Mouse (Mus musculus): ENCODE data around the gene Bmper. TPM values are rescaled to one million over a fixed set of nuclear protein-coding genes. Genes with fewer than 3 reads are reported as not detected.

Bmper gene
- polyA plus RNA-seq, 1 experiment = not detected

- H3K27ac ChIP-seq (ENCODE audit: insufficient read depth, low read depth, low read length) = no peak overlapping the region
- TF ChIP-seq POLR2A (IDR thresholded peaks at IDR 0.05; ENCODE audit: insufficient read depth, low read depth, low read length) = no peak
- no peak for TF ChIP-seq CTCF (IDR thresholded peaks at IDR 0.05; ENCODE audit: insufficient read depth, low read depth, low read length)
- 89% methylated on average over 7 of the region's 7 CpGs for WGBS
- H3K4me1 ChIP-seq (ENCODE audit: control insufficient read depth, insufficient read depth, low read length) = no peaks in the 10 kb centered on the region
- no peak overlapping the region for H3K4me3 ChIP-seq (ENCODE audit: insufficient read depth, low read depth, low read length)
These were observed 140.7 kb downstream of the Bmper start for GRCm38 (mm10) chr9:23363540-23363939.

- whole genome bisulfite sequencing = 89% methylated on average over 2 of the region's 2 CpGs
- Histone ChIP-seq H3K27ac (ENCODE audit: insufficient read depth, low read depth, low read length) (no peak overlapping the region), H3K4me3 (ENCODE audit: insufficient read depth, low read depth, low read length) (no peak overlapping the region), H3K4me1 (ENCODE audit: control insufficient read depth, insufficient read depth, low read length) (no peaks in the 10 kb centered on the region)
- TF ChIP-seq POLR2A (IDR thresholded peaks at IDR 0.05; ENCODE audit: insufficient read depth, low read depth, low read length) (no peak), CTCF (IDR thresholded peaks at IDR 0.05; ENCODE audit: insufficient read depth, low read depth, low read length) (no peak)
These were observed 141.2 kb downstream of the Bmper start for GRCm38 (mm10) chr9:23364047-23364446.

GRCm38 (mm10) chr9:23368124-23368523 lies 145.2 kb downstream of the Bmper start:
- Histone ChIP-seq H3K4me3 (ENCODE audit: insufficient read depth, low read depth, low read length) (no peak overlapping the region), H3K4me1 (ENCODE audit: control insufficient read depth, insufficient read depth, low read length) (no peaks in the 10 kb centered on the region), H3K27ac (ENCODE audit: insufficient read depth, low read depth, low read length) (no peak overlapping the region)
- TF ChIP-seq CTCF (IDR thresholded peaks at IDR 0.05; ENCODE audit: insufficient read depth, low read depth, low read length) (no peak), POLR2A (IDR thresholded peaks at IDR 0.05; ENCODE audit: insufficient read depth, low read depth, low read length) (no peak)

- Histone ChIP-seq H3K4me3 (ENCODE audit: insufficient read depth, low read depth, low read length) (no peak overlapping the region), H3K27ac (ENCODE audit: insufficient read depth, low read depth, low read length) (no peak overlapping the region), H3K4me1 (ENCODE audit: control insufficient read depth, insufficient read depth, low read length) (peaks cover 4% of the 10 kb centered on the region)
- TF ChIP-seq CTCF (IDR thresholded peaks at IDR 0.05; ENCODE audit: insufficient read depth, low read depth, low read length) = no peak
- TF ChIP-seq POLR2A (IDR thresholded peaks at IDR 0.05; ENCODE audit: insufficient read depth, low read depth, low read length) = no peak
- 68% methylated on average over 4 of the region's 4 CpGs for WGBS
These were observed 152.0 kb downstream of the Bmper start for GRCm38 (mm10) chr9:23374789-23375460.

GRCm38 (mm10) chr9:23377831-23378730 lies 155.2 kb downstream of the Bmper start:
- Histone ChIP-seq H3K4me3 (ENCODE audit: insufficient read depth, low read depth, low read length) (no peak overlapping the region), H3K4me1 (ENCODE audit: control insufficient read depth, insufficient read depth, low read length) (peaks cover 4% of the 10 kb centered on the region), H3K27ac (ENCODE audit: insufficient read depth, low read depth, low read length) (no peak overlapping the region)
- no peak for TF ChIP-seq POLR2A (IDR thresholded peaks at IDR 0.05; ENCODE audit: insufficient read depth, low read depth, low read length)
- TF ChIP-seq CTCF (IDR thresholded peaks at IDR 0.05; ENCODE audit: insufficient read depth, low read depth, low read length) = no peak
- 35% methylated on average over 5 of the region's 5 CpGs for WGBS

GRCm38 (mm10) chr9:23378731-23379170 lies 155.9 kb downstream of the Bmper start:
- no peak overlapping the region for H3K27ac ChIP-seq (ENCODE audit: insufficient read depth, low read depth, low read length)
- TF ChIP-seq POLR2A (IDR thresholded peaks at IDR 0.05; ENCODE audit: insufficient read depth, low read depth, low read length) (no peak), CTCF (IDR thresholded peaks at IDR 0.05; ENCODE audit: insufficient read depth, low read depth, low read length) (no peak)
- 37% methylated on average over 6 of the region's 6 CpGs for WGBS
- no peak overlapping the region for H3K4me3 ChIP-seq (ENCODE audit: insufficient read depth, low read depth, low read length)
- peaks cover 7% of the 10 kb centered on the region for H3K4me1 ChIP-seq (ENCODE audit: control insufficient read depth, insufficient read depth, low read length)

- 54% methylated on average over 5 of the region's 5 CpGs for WGBS
- Histone ChIP-seq H3K27ac (ENCODE audit: insufficient read depth, low read depth, low read length) (no peak overlapping the region), H3K4me3 (ENCODE audit: insufficient read depth, low read depth, low read length) (no peak overlapping the region), H3K4me1 (ENCODE audit: control insufficient read depth, insufficient read depth, low read length) (peaks cover 7% of the 10 kb centered on the region)
- no peak for TF ChIP-seq CTCF (IDR thresholded peaks at IDR 0.05; ENCODE audit: insufficient read depth, low read depth, low read length)
- TF ChIP-seq POLR2A (IDR thresholded peaks at IDR 0.05; ENCODE audit: insufficient read depth, low read depth, low read length) = no peak
These were observed 157.4 kb downstream of the Bmper start for GRCm38 (mm10) chr9:23380171-23380835.

- Histone ChIP-seq H3K4me1 (ENCODE audit: control insufficient read depth, insufficient read depth, low read length) (peaks cover 7% of the 10 kb centered on the region), H3K27ac (ENCODE audit: insufficient read depth, low read depth, low read length) (no peak overlapping the region), H3K4me3 (ENCODE audit: insufficient read depth, low read depth, low read length) (no peak overlapping the region)
- TF ChIP-seq POLR2A (IDR thresholded peaks at IDR 0.05; ENCODE audit: insufficient read depth, low read depth, low read length) = no peak
- no peak for TF ChIP-seq CTCF (IDR thresholded peaks at IDR 0.05; ENCODE audit: insufficient read depth, low read depth, low read length)
- 85% methylated on average over 8 of the region's 8 CpGs for WGBS
These were observed 160.4 kb downstream of the Bmper start for GRCm38 (mm10) chr9:23383291-23383690.
